Mouse (Mus musculus): Measurements from ENCODE around the gene Lypd3.
"Not testable (repeated sequence)": the region's sequence is repeated elsewhere in the genome, so short reads cannot be mapped to it uniquely, and the experiment has no call there.

The Lypd3 gene

GRCm38 (mm10) chr7:24661118-24661904 is 25.0 kb downstream of the Lypd3 start:
- intact Hi-C loops (cut with DNase I), result no loop called here

- intact Hi-C loops (cut with DNase I), result no loop called here
These were observed 26.2 kb downstream of the Lypd3 start for GRCm38 (mm10) chr7:24662575-24662974.

GRCm38 (mm10) chr7:24664301-24664700 is 28.0 kb downstream of the Lypd3 start:
- intact Hi-C loops (cut with DNase I), result no loop called here

- intact Hi-C loops (cut with DNase I), result no loop called here
These were observed 28.6 kb downstream of the Lypd3 start for GRCm38 (mm10) chr7:24664959-24665358.

GRCm38 (mm10) chr7:24671944-24672439 is 35.6 kb downstream of the Lypd3 start:
- intact Hi-C loops (cut with DNase I), result no loop called here

- intact Hi-C loops (cut with DNase I), result no loop called here
These were observed 40.2 kb downstream of the Lypd3 start, which contains the start of gene Tex101 for GRCm38 (mm10) chr7:24676575-24676974. Gene Tex101, minus strand, starts transcription at chr7:24676675.

- intact Hi-C loops (cut with DNase I), result not testable (repeated sequence)
These were observed 47.8 kb downstream of the Lypd3 start for GRCm38 (mm10) chr7:24684121-24684520.

- intact Hi-C loops (cut with DNase I), result not testable (repeated sequence)
These were observed 51.2 kb downstream of the Lypd3 start for GRCm38 (mm10) chr7:24687519-24687918.

All from adrenal gland (tissue).